Mouse (Mus musculus) liver, postnatal 0 days (tissue): ENCODE data around the gene Traf5.

Experiments
- CTCF ChIP-seq: sonication (generic); IDR thresholded peaks from 2 replicates; pipeline ENCODE4 v1.5.1; 2016; ENCODE audit warnings: antibody characterized with exemption, low read depth
- EP300 ChIP-seq: IDR thresholded peaks from 2 replicates; pipeline ENCODE4 v1.6.1; 2016; ENCODE audit warnings: antibody characterized with exemption, low read depth, mild to moderate bottlenecking

- TF ChIP-seq CTCF (no peak), EP300 (no peak)
These were observed 1.4 kb downstream of the Traf5 start for GRCm38 (mm10) chr1:192090689-192091567.
